Mouse (Mus musculus) megakaryocyte progenitor cell, adult 5-6 weeks (primary cell): ENCODE data around the gene Ppif. TPM values are rescaled to one million over a fixed set of nuclear protein-coding genes. Genes with fewer than 3 reads are reported as not detected.

Experiments
- ATAC-seq: replicated peaks from 2 replicates; pipeline ENCODE4 v1.8.0; 2016; ENCODE audit warnings: mild to moderate bottlenecking, moderate TSS enrichment, inconsistent platforms; ENCODE audit not compliant: poor library complexity
- total RNA-seq, 2 experiments: library from RNA; stranded (forward) in 1 of 2; stranded (reverse) in 1 of 2; fragments of 157-497, 149-512 nt in 1 of 2; fragments of 200-1000 nt in 1 of 2; gene quantifications; 2 replicates each; pipeline versions ENCODE4 v1.2.3 to v1.2.4; 2015 to 2017

Gene Ppif
- total RNA-seq, 2 experiments from 2014 or later, result 20.4 to 114 TPM

- peak; percentile 4 for ATAC-seq
These were observed 575 bp upstream of the Ppif start for GRCm38 (mm10) chr14:25693271-25693887.

- no peak for ATAC-seq
These were observed 579 bp downstream of the Ppif start for GRCm38 (mm10) chr14:25694569-25694897.

- peak; percentile 72 for ATAC-seq
These were observed 1.1 kb downstream of the Ppif start for GRCm38 (mm10) chr14:25695059-25695458.

- ATAC-seq, result no peak
These were observed 2.4 kb downstream of the Ppif start for GRCm38 (mm10) chr14:25696356-25696755.

- ATAC-seq, result peak; percentile 91
These were observed 8.0 kb downstream of the Ppif start for GRCm38 (mm10) chr14:25701986-25702385.

GRCm38 (mm10) chr14:25707691-25708181 lies 13.8 kb downstream of the Ppif start:
- peak; percentile 81 for ATAC-seq

GRCm38 (mm10) chr14:25708451-25708850 lies 14.5 kb downstream of the Ppif start:
- ATAC-seq, result no peak

- no peak for ATAC-seq
These were observed 15.0 kb downstream of the Ppif start for GRCm38 (mm10) chr14:25708917-25709316.

- peak; percentile 55 for ATAC-seq
These were observed 16.1 kb downstream of the Ppif start for GRCm38 (mm10) chr14:25710073-25710472.

- no peak for ATAC-seq
These were observed 16.7 kb downstream of the Ppif start for GRCm38 (mm10) chr14:25710681-25711080.

- no peak for ATAC-seq
These were observed 17.2 kb downstream of the Ppif start for GRCm38 (mm10) chr14:25711177-25711576.

- ATAC-seq, result no peak
These were observed 17.6 kb downstream of the Ppif start for GRCm38 (mm10) chr14:25711602-25712001.

- ATAC-seq, result peak; percentile 53
These were observed 19.5 kb downstream of the Ppif start for GRCm38 (mm10) chr14:25713443-25713842.

GRCm38 (mm10) chr14:25716528-25716927 lies 22.6 kb downstream of the Ppif start:
- no peak for ATAC-seq

GRCm38 (mm10) chr14:25717718-25718117 lies 23.8 kb downstream of the Ppif start:
- no peak for ATAC-seq

- no peak for ATAC-seq
These were observed 24.5 kb downstream of the Ppif start for GRCm38 (mm10) chr14:25718471-25718870.

- ATAC-seq, result peak; percentile 81
These were observed 25.4 kb downstream of the Ppif start for GRCm38 (mm10) chr14:25719371-25719770.

- ATAC-seq, result no peak
These were observed 27.2 kb downstream of the Ppif start for GRCm38 (mm10) chr14:25720962-25721707.

GRCm38 (mm10) chr14:25725032-25725497 lies 31.1 kb downstream of the Ppif start:
- peak; percentile 74 for ATAC-seq

GRCm38 (mm10) chr14:25725690-25726089 lies 31.7 kb downstream of the Ppif start:
- ATAC-seq, result no peak

GRCm38 (mm10) chr14:25726226-25727148 lies 32.5 kb downstream of the Ppif start:
- peak; percentile 63 for ATAC-seq
